Mouse (Mus musculus): ENCODE measurements around the gene Msi1. TPM values are rescaled to one million over a fixed set of nuclear protein-coding genes. Genes with fewer than 3 reads are reported as not detected.
"Not testable (repeated sequence)": the region's sequence is repeated elsewhere in the genome, so short reads cannot be mapped to it uniquely, and the experiment has no call there.

The Msi1 gene
- polyA plus RNA-seq, 1 experiment from 2014 or later: 133 TPM

GRCm38 (mm10) chr5:115435755-115436379 is 6.5 kb downstream of the Msi1 start:
- no peak; the same call in 1 of the 2 replicates for ATAC-seq
- Histone ChIP-seq H3K4me2 (replicated peaks) (peak overlapping the region; percentile 96), H3K27ac (peak overlapping the region; percentile 100), H3K9me3 (no peaks in the 10 kb centered on the region), H3K4me3 (replicated peaks) (peak overlapping the region; percentile 99), H3K36me3 (peaks cover 33% of the 10 kb centered on the region), H3K4me1 (replicated peaks) (peaks cover 94% of the 10 kb centered on the region), H3K27me3 (no peaks in the 10 kb centered on the region), H3K9ac (replicated peaks) (peak overlapping the region; percentile 100)
- 4% methylated on average over 8 of the region's 8 CpGs for WGBS

- H3K36me3 ChIP-seq: peaks cover 39% of the 10 kb centered on the region
- peaks cover 95% of the 10 kb centered on the region for H3K4me1 ChIP-seq (replicated peaks)
- ATAC-seq: peak; percentile 92
- H3K4me2 ChIP-seq (replicated peaks): peak overlapping the region; percentile 96
- WGBS: 0% methylated on average over 43 of the region's 43 CpGs
- no peaks in the 10 kb centered on the region for H3K27me3 ChIP-seq
- no peaks in the 10 kb centered on the region for H3K9me3 ChIP-seq
- H3K9ac ChIP-seq (replicated peaks): peak overlapping the region; percentile 100
- H3K4me3 ChIP-seq (replicated peaks): peak overlapping the region; percentile 99
- peak overlapping the region; percentile 100 for H3K27ac ChIP-seq
Measured at GRCm38 (mm10) chr5:115436421-115437124, 7.2 kb downstream of the Msi1 start.

- ATAC-seq: peak; percentile 0; the same call in 1 of the 2 replicates
- peak overlapping the region; percentile 99 for H3K4me3 ChIP-seq (replicated peaks)
- peak overlapping the region; percentile 100 for H3K27ac ChIP-seq
- H3K36me3 ChIP-seq: peaks cover 47% of the 10 kb centered on the region
- H3K4me1 ChIP-seq (replicated peaks): peaks cover 87% of the 10 kb centered on the region
- H3K9me3 ChIP-seq: no peaks in the 10 kb centered on the region
- peak overlapping the region; percentile 96 for H3K4me2 ChIP-seq (replicated peaks)
- peak overlapping the region; percentile 100 for H3K9ac ChIP-seq (replicated peaks)
- no peaks in the 10 kb centered on the region for H3K27me3 ChIP-seq
- 7% methylated on average over 7 of the region's 7 CpGs for WGBS
Measured at GRCm38 (mm10) chr5:115437242-115437944, 8.0 kb downstream of the Msi1 start.

GRCm38 (mm10) chr5:115437945-115438315 is 8.5 kb downstream of the Msi1 start:
- Histone ChIP-seq H3K27me3 (no peaks in the 10 kb centered on the region), H3K4me1 (replicated peaks) (peaks cover 81% of the 10 kb centered on the region), H3K4me3 (replicated peaks) (peak overlapping the region; percentile 99), H3K9ac (replicated peaks) (peak overlapping the region; percentile 100), H3K27ac (peak overlapping the region; percentile 100), H3K4me2 (replicated peaks) (peak overlapping the region; percentile 96), H3K9me3 (no peaks in the 10 kb centered on the region), H3K36me3 (peaks cover 49% of the 10 kb centered on the region)
- 0% methylated on average over 2 of the region's 2 CpGs for WGBS
- ATAC-seq: no peak

- WGBS: 14% methylated on average over 7 of the region's 7 CpGs
- peaks cover 77% of the 10 kb centered on the region for H3K4me1 ChIP-seq (replicated peaks)
- peak overlapping the region; percentile 99 for H3K4me3 ChIP-seq (replicated peaks)
- peaks cover 53% of the 10 kb centered on the region for H3K36me3 ChIP-seq
- no peaks in the 10 kb centered on the region for H3K27me3 ChIP-seq
- H3K9ac ChIP-seq (replicated peaks): peak overlapping the region; percentile 100
- no peaks in the 10 kb centered on the region for H3K9me3 ChIP-seq
- H3K4me2 ChIP-seq (replicated peaks): peak overlapping the region; percentile 96
- peak overlapping the region; percentile 100 for H3K27ac ChIP-seq
- ATAC-seq: no peak
Measured at GRCm38 (mm10) chr5:115438667-115439066, 9.3 kb downstream of the Msi1 start.

GRCm38 (mm10) chr5:115441205-115441849 is 11.9 kb downstream of the Msi1 start:
- Histone ChIP-seq H3K36me3 (peaks cover 79% of the 10 kb centered on the region), H3K27ac (peak overlapping the region; percentile 100), H3K4me1 (replicated peaks) (peaks cover 50% of the 10 kb centered on the region), H3K4me2 (replicated peaks) (0 out of 2 replicates have a peak overlapping the region, but pooled peaks have one; percentile 96), H3K4me3 (replicated peaks) (0 out of 2 replicates have a peak overlapping the region, but pooled peaks have one; percentile 6), H3K9me3 (no peaks in the 10 kb centered on the region), H3K27me3 (no peaks in the 10 kb centered on the region), H3K9ac (replicated peaks) (no peak overlapping the region)
- ATAC-seq: no peak
- 31% methylated on average over 14 of the region's 14 CpGs for WGBS

- peaks cover 93% of the 10 kb centered on the region for H3K36me3 ChIP-seq
- not testable (repeated sequence) for H3K9ac ChIP-seq (replicated peaks); H3K4me3 ChIP-seq (replicated peaks); H3K4me2 ChIP-seq (replicated peaks); H3K27ac ChIP-seq; H3K9me3 ChIP-seq; ATAC-seq; H3K27me3 ChIP-seq
- 76% methylated on average over 5 of the region's 5 CpGs for WGBS
- H3K4me1 ChIP-seq (replicated peaks): peaks cover 39% of the 10 kb centered on the region
Measured at GRCm38 (mm10) chr5:115442663-115443062, 13.3 kb downstream of the Msi1 start.

GRCm38 (mm10) chr5:115444130-115444529 is 14.7 kb downstream of the Msi1 start:
- H3K36me3 ChIP-seq: peaks cover 96% of the 10 kb centered on the region
- no peak overlapping the region for H3K4me3 ChIP-seq (replicated peaks)
- no peaks in the 10 kb centered on the region for H3K9me3 ChIP-seq
- peaks cover 30% of the 10 kb centered on the region for H3K4me1 ChIP-seq (replicated peaks)
- H3K9ac ChIP-seq (replicated peaks): no peak overlapping the region
- peak overlapping the region; percentile 47; the same call in 1 of the 2 replicates for H3K27ac ChIP-seq
- no peak overlapping the region for H3K4me2 ChIP-seq (replicated peaks)
- no peaks in the 10 kb centered on the region for H3K27me3 ChIP-seq
- no peak for ATAC-seq
- 69% methylated on average over 11 of the region's 11 CpGs for WGBS

GRCm38 (mm10) chr5:115447108-115447507 is 17.7 kb downstream of the Msi1 start:
- no peak overlapping the region for H3K27ac ChIP-seq
- WGBS: 85% methylated on average over 17 of the region's 17 CpGs
- no peaks in the 10 kb centered on the region for H3K27me3 ChIP-seq
- H3K9me3 ChIP-seq: no peaks in the 10 kb centered on the region
- no peak overlapping the region for H3K4me2 ChIP-seq (replicated peaks)
- H3K4me3 ChIP-seq (replicated peaks): no peak overlapping the region
- H3K36me3 ChIP-seq: peaks cover 100% of the 10 kb centered on the region
- peaks cover 12% of the 10 kb centered on the region; the same call in 1 of the 2 replicates for H3K4me1 ChIP-seq (replicated peaks)
- no peak for ATAC-seq
- no peak overlapping the region; the same call in 1 of the 2 replicates for H3K9ac ChIP-seq (replicated peaks)

GRCm38 (mm10) chr5:115449247-115449646 is 19.8 kb downstream of the Msi1 start:
- no peaks in the 10 kb centered on the region for H3K9me3 ChIP-seq
- H3K27ac ChIP-seq: peak overlapping the region; percentile 63; the same call in 1 of the 2 replicates
- 92% methylated on average over 3 of the region's 3 CpGs for WGBS
- H3K27me3 ChIP-seq: no peaks in the 10 kb centered on the region
- no peak overlapping the region for H3K4me2 ChIP-seq (replicated peaks)
- H3K36me3 ChIP-seq: peaks cover 99% of the 10 kb centered on the region
- peaks cover 13% of the 10 kb centered on the region; the same call in 1 of the 2 replicates for H3K4me1 ChIP-seq (replicated peaks)
- H3K9ac ChIP-seq (replicated peaks): no peak overlapping the region
- no peak for ATAC-seq
- no peak overlapping the region for H3K4me3 ChIP-seq (replicated peaks)

- no peak for ATAC-seq
- H3K36me3 ChIP-seq: peaks cover 92% of the 10 kb centered on the region
Measured at GRCm38 (mm10) chr5:115450410-115451317, 21.3 kb downstream of the Msi1 start.

More at GRCm38 (mm10) chr5:115450410-115451317, 21.3 kb downstream of the Msi1 start:
- 90% methylated on average over 27 of the region's 27 CpGs for WGBS
- H3K4me2 ChIP-seq (replicated peaks): no peak overlapping the region
- no peaks in the 10 kb centered on the region for H3K9me3 ChIP-seq
- H3K4me3 ChIP-seq (replicated peaks): no peak overlapping the region
- no peaks in the 10 kb centered on the region for H3K27me3 ChIP-seq
- H3K27ac ChIP-seq: peak overlapping the region; percentile 63
- H3K9ac ChIP-seq (replicated peaks): peak overlapping the region; percentile 32; the same call in 1 of the 2 replicates
- H3K4me1 ChIP-seq (replicated peaks): peaks cover 13% of the 10 kb centered on the region; the same call in 1 of the 2 replicates
